Mouse (Mus musculus) small intestine, adult 2 months (tissue): ENCODE data around the gene Tas2r124. TPM values are rescaled to one million over a fixed set of nuclear protein-coding genes. Genes with fewer than 3 reads are reported as not detected.

Experiments used
- H3K27ac ChIP-seq: fragments of 200-500 bp; 2 replicates; pipeline ENCODE4 v1.5.1; 2012; ENCODE audit warnings: low read depth, low read length, control low read depth, inconsistent platforms; ENCODE audit not compliant: insufficient read depth
- H3K27me3 ChIP-seq: fragments of 200-500 bp; 2 replicates; pipeline ENCODE4 v1.6.1; 2012; ENCODE audit warnings: mild to moderate bottlenecking, moderate library complexity, low read length, inconsistent platforms; ENCODE audit not compliant: control insufficient read depth, insufficient read depth
- H3K36me3 ChIP-seq: fragments of 200-500 bp; 2 replicates; pipeline ENCODE4 v1.6.1; 2012; ENCODE audit warnings: mild to moderate bottlenecking, low read length, control low read depth, inconsistent platforms; ENCODE audit not compliant: control insufficient read depth, insufficient read depth
- H3K4me1 ChIP-seq: fragments of 200-500 bp; 2 replicates; pipeline ENCODE4 v1.6.1; 2012; ENCODE audit warnings: low read length, inconsistent platforms, mixed read lengths; ENCODE audit not compliant: control insufficient read depth, insufficient read depth, insufficient read length
- H3K4me3 ChIP-seq: fragments of 200-500 bp; 2 replicates; pipeline ENCODE4 v1.5.1; 2012; ENCODE audit warnings: low read depth, mild to moderate bottlenecking, control low read depth, inconsistent platforms, low read length, moderate library complexity
- CTCF ChIP-seq: fragments of 200-500 bp; IDR thresholded peaks from 2 replicates; pipeline ENCODE4 v1.5.1; 2012; ENCODE audit warnings: low read depth, mild to moderate bottlenecking, control low read depth, inconsistent platforms, low read length, moderate library complexity, mixed read lengths; ENCODE audit not compliant: insufficient replicate concordance, insufficient read length; ENCODE audit errors: extremely low read depth
- POLR2A ChIP-seq: fragments of 200-500 bp; IDR thresholded peaks from 2 replicates; pipeline ENCODE4 v1.6.1; 2012; ENCODE audit warnings: low read depth, mild to moderate bottlenecking, control low read depth, inconsistent platforms, low read length, moderate library complexity
- WGBS: fragments of 180-500 bp; shearing (Covaris S2); methylation state at CpG from one replicate; pipeline ENCODE4 v1.1.7; 2018; 5-methylcytosine and 5-hydroxymethylcytosine counted together
- polyA plus RNA-seq: library from polyadenylated mRNA; depleted of rRNA; stranded (reverse); fragments of >200 nt; gene quantifications from 2 replicates; pipeline ENCODE4 v1.2.3, GENCODE M21; 2012; rRNA removed

Gene Tas2r124
- not detected in 2 replicates for polyA plus RNA-seq

DNA sequence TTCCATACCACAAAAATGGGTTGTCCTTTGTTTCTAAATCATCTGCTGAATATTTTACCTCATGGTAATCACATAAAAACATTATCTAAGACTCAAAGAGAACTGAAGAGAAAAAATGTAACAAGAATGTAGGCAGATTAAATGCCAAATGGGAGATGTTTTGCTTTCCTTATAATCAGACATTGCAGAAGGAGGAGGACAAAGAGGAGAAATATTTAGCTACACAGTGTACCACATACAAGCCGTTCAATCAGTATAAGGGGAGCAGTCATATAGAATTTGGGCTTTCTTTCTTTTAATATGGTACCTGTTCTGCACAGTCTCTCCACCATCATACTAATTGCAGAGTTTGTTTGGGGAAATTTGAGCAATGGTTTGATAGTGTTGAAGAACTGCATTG, at the start of gene Tas2r124:
Gene Tas2r124, plus strand, starts transcription at position 301 of the 400 bp plus-strand sequence.
- no peak within 1 kb of the TSS for H3K27ac ChIP-seq
- no peaks in the 10 kb centered on the region for H3K4me1 ChIP-seq
- H3K27me3 ChIP-seq = no peaks in the 10 kb centered on the region
- H3K36me3 ChIP-seq = no peaks in the 10 kb centered on the region
- TF ChIP-seq POLR2A = no peak
- no peak for TF ChIP-seq CTCF
- no peak within 1 kb of the TSS for H3K4me3 ChIP-seq
- WGBS = 78% methylated on average over 1 of the region's 1 CpGs

DNA sequence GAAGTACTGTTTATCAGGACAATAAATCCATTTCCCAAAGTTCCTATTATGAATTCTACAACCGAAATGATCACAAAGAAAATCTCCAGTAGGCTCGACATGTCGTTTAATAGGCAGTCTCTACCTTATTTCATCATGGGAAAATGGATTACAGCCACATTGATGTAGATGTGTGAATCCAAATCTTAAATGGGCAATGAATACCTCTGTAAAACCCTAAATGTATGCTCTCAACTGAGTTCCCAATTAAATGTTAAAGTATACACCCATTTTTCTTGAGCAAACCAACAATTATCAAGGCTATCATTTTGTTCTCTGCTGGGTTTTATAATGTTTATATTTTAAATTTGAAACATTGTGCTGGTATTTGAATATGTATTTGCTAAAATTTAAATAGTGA, 42.7 kb upstream of the Tas2r124 start, which contains the start of gene Tas2r122:
Gene Tas2r122, minus strand, starts transcription at position 101 of the 400 bp plus-strand sequence.
- Histone ChIP-seq H3K4me1 (no peaks in the 10 kb centered on the region), H3K27ac (no peak within 1 kb of the TSS), H3K4me3 (no peak within 1 kb of the TSS), H3K36me3 (no peaks in the 10 kb centered on the region), H3K27me3 (no peaks in the 10 kb centered on the region)
- 80% methylated on average over 3 of the region's 3 CpGs for WGBS
- TF ChIP-seq POLR2A = no peak
- no peak for TF ChIP-seq CTCF

DNA sequence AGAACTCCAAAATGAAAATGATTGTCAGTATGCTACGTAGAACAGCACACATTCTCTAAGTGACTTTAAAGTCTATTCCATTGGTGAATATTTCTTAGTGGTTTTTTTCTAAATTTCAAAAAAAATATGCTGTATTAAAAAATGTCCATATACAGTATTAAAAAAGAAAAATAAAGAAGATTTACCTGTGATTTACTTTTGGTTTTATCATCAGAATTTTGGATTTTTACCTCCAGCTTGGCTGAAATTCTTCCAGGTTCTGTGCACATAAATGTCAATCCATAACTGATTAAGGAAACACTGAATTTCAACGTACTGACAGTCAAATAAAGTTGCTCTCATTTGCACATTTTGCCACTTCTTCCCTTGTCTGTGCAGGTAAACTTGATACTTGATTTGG, 16.6 kb upstream of the Tas2r124 start, which contains the start of gene Tas2r115:
Gene Tas2r115, minus strand, starts transcription at position 101 of the 400 bp plus-strand sequence.
- TF ChIP-seq POLR2A (no peak), CTCF (no peak)
- no peak within 1 kb of the TSS for H3K4me3 ChIP-seq
- H3K27me3 ChIP-seq = no peaks in the 10 kb centered on the region
- WGBS = 67% methylated on average over 2 of the region's 2 CpGs
- no peak within 1 kb of the TSS for H3K27ac ChIP-seq
- H3K36me3 ChIP-seq = no peaks in the 10 kb centered on the region
- no peaks in the 10 kb centered on the region for H3K4me1 ChIP-seq

DNA sequence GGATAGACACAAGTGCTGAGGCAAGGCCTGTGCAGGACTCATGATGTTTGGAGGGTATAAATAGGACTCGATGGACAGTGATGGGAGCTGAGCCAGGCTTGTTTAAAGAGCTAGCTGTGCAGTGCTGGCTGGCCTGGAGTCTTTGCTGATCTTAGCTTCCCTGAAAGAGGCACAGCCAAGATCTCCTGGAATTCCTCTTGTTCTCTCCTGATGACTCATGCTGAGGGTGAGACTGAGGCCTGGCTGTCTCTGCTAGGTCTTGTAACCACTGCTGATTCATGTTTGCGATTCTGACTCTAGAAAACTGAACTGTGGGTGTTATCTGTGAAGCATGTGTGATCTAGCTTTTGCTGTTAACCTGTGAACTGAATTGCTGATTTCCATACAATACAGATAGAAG, 4.3 kb upstream of the Tas2r124 start:
- no peaks in the 10 kb centered on the region for H3K27me3 ChIP-seq
- no peaks in the 10 kb centered on the region for H3K36me3 ChIP-seq
- WGBS = 81% methylated on average over 2 of the region's 2 CpGs
- H3K27ac ChIP-seq = no peak overlapping the region
- H3K4me1 ChIP-seq = no peaks in the 10 kb centered on the region
- no peak overlapping the region for H3K4me3 ChIP-seq
- TF ChIP-seq POLR2A (no peak), CTCF (no peak)

DNA sequence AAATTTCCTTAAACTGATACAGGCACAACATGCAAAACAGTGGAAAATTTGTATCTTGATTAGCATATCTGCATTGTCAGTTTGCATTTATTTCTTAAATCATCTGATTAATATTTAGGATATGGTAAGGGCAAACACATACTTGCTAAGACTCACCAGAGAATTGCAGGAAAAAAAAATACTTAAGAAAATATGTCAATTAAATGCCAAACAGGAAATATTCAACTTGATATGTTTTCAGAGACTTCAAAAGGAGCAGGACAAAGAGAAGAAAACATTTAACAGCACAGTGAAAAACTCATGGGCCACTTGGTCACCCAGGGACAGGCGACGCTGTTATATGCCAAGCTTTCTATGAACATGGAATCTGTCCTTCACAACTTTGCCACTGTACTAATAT, 7.3 kb downstream of the Tas2r124 start, which contains the start of gene Tas2r102:
Gene Tas2r102, plus strand, starts transcription at position 301 of the 400 bp plus-strand sequence.
- TF ChIP-seq POLR2A (no peak), CTCF (no peak)
- H3K4me1 ChIP-seq = no peaks in the 10 kb centered on the region
- no peaks in the 10 kb centered on the region for H3K27me3 ChIP-seq
- no peak within 1 kb of the TSS for H3K4me3 ChIP-seq
- WGBS = 97% methylated on average over 2 of the region's 2 CpGs
- H3K27ac ChIP-seq = no peak within 1 kb of the TSS
- H3K36me3 ChIP-seq = no peaks in the 10 kb centered on the region

DNA sequence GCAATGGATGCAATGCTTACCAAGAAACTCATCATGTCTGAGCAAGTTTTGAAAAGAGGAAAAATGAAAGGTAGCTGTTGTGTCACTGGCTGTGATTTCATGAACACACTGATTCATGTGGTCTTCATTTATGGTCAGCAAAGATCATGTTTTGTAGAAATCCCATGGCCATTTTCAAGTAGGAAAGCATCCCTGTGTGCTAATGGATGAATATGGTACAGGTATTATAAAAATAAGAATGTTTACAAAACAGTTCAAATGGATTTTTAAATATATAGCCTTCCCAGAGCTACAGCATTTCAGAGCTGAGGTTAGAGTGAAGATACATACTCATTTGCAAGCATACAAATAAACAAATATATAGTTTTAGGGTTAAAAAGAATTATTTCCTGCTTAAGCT, 23.5 kb downstream of the Tas2r124 start, which contains the start of gene Tas2r136:
Gene Tas2r136, minus strand, starts transcription at position 101 of the 400 bp plus-strand sequence.
- no peaks in the 10 kb centered on the region for H3K36me3 ChIP-seq
- TF ChIP-seq POLR2A (no peak), CTCF (no peak)
- no peaks in the 10 kb centered on the region for H3K27me3 ChIP-seq
- H3K27ac ChIP-seq = no peak within 1 kb of the TSS
- no peak within 1 kb of the TSS for H3K4me3 ChIP-seq
- no peaks in the 10 kb centered on the region for H3K4me1 ChIP-seq

DNA sequence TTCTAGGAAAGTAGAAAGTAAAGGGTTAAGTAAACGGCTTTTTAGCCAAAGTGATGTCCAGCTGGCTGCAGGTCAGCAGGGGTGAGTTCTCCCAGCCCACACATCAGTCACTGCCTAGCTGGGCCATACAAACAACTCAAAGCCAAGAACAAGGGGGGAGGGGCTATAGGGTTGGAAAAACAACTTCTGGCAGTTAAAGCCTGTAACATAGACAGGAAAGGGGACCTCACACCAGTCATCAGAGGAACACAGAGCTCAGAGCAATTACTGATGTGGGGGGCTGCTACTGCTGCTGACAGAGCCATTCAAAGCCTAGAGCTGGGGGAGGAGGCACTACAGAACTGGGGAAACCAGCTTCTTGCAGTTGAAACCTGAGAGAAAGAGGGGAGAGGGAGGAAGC, 40.9 kb downstream of the Tas2r124 start:
- H3K27ac ChIP-seq = no peak overlapping the region
- no peaks in the 10 kb centered on the region for H3K27me3 ChIP-seq
- TF ChIP-seq POLR2A (no peak), CTCF (no peak)
- H3K4me3 ChIP-seq = no peak overlapping the region
- no peaks in the 10 kb centered on the region for H3K4me1 ChIP-seq
- H3K36me3 ChIP-seq = no peaks in the 10 kb centered on the region
- 36% methylated on average over 1 of the region's 1 CpGs for WGBS
